ENCODE assay signal across 16 mouse cellular contexts in genomic region chr2:120496511-120496910, GRCm38 (mm10). TPM values are rescaled to one million over a fixed set of nuclear protein-coding genes. Genes with fewer than 3 reads are reported as not detected.
DNase-seq lines count a peak whose midpoint lies in the region; TF ChIP-seq lines count a peak whose summit lies in the region.
"Had no signal": no experiment of that assay in that cellular context is flagged by ENCODE, and none has a peak within 500 bp of the region (broad histone marks: within the 10 kb centered on the region; RNA-seq: fewer than 3 reads in every experiment).

No protein-coding gene starts in this region.

- peak; percentile 30 to 59 for DNase-seq in left cerebral cortex, postnatal 10 days (ENCODE audit: extremely low spot score in 1 of 2, low spot score in 2 of 2)
- no peak for DNase-seq in left cerebral cortex, adult 2 months (ENCODE audit: extremely low spot score in 1 of 2, low spot score in 2 of 2)
- DNase-seq in brain, embryonic 14.5 days (ENCODE audit: low read depth), result peak; percentile 15
- DNase-seq in layer of hippocampus, adult 8-10 months (ENCODE audit: low spot score in 2 of 2), result peak; percentile 45 to 53
- peak; percentile 30 to 39 for DNase-seq in right cerebral cortex, postnatal 36 days (ENCODE audit: low spot score in 2 of 2)
- DNase-seq in gastrocnemius, postnatal 10 days, result no peak
- DNase-seq in cerebellum, adult 8-10 months, result no peak
- DNase-seq: adrenal gland, postnatal 10 days; cerebellum, adult 9-11 months; gastrocnemius, postnatal 36 days; kidney, adult 11 months; kidney, postnatal 36 days had no signal

- no peak overlapping the region for H3K4me3 ChIP-seq in left cerebral cortex, adult 2 months
- H3K4me3 ChIP-seq: hindbrain, embryonic 15.5 days; limb, embryonic 13.5 days; liver, embryonic 15.5 days; neural tube, embryonic 15.5 days had no signal

- TF ChIP-seq POLR2A in brain, embryonic 14.5 days (IDR thresholded peaks at IDR 0.05; ENCODE audit: borderline replicate concordance, extremely low read depth, insufficient read depth, insufficient read length, poor library complexity, severe bottlenecking), result no peak

- no peak for TF ChIP-seq CTCF in left cerebral cortex, adult 2 months (IDR thresholded peaks at IDR 0.05)
- no peak for TF ChIP-seq CTCF in brain, embryonic 14.5 days (IDR thresholded peaks at IDR 0.05; ENCODE audit: borderline replicate concordance, extremely low read depth, insufficient read depth, insufficient read length)

- no peak overlapping the region for H3K27ac ChIP-seq in left cerebral cortex, adult 2 months
- H3K27ac ChIP-seq: hindbrain, embryonic 15.5 days; limb, embryonic 13.5 days; liver, embryonic 15.5 days; neural tube, embryonic 15.5 days had no signal

- intact Hi-C loops in left cerebral cortex, postnatal 10 days (cut with DNase I), result no loop called here
- intact Hi-C loops in left cerebral cortex, adult 2 months (cut with DNase I), result no loop called here

RNA-seq across cellular contexts. Expression of gene Capn3, which starts 40.7 kb away (rescaled TPM):
- 1 to 10 TPM; 3.0 to 4.7 TPM for total RNA-seq in left cerebral cortex, postnatal 10 days (2021)
- 1 to 10 TPM; 5.6 TPM for total RNA-seq in left cerebral cortex, adult 2 months (2021)
- 1.2 and 1.3 TPM in 2 replicates for polyA plus RNA-seq in brain, embryonic 14.5 days (2012; rRNA removed)
- 10 to 100 TPM; 13.1 to 22.5 (median 17.3) TPM for total RNA-seq in layer of hippocampus, adult 8-10 months (2022)
- 10 to 100 TPM; 92.4 to 94.1 TPM for total RNA-seq in gastrocnemius, postnatal 10 days (2021)

Comparison
In these comparisons a context has a peak if more than half of its experiments do, and no peak if none do; other contexts are left out.
1. DNase-seq: peak in left cerebral cortex, postnatal 10 days (2 of 2), brain, embryonic 14.5 days (single experiment), layer of hippocampus, adult 8-10 months (2 of 2) and right cerebral cortex, postnatal 36 days (2 of 2); none in left cerebral cortex, adult 2 months (0 of 2), gastrocnemius, postnatal 10 days (single experiment) and cerebellum, adult 8-10 months (single experiment).